Mouse (Mus musculus) granulocyte monocyte progenitor cell, adult 5-6 weeks (primary cell): ENCODE measurements around the gene Il6st. TPM values are rescaled to one million over a fixed set of nuclear protein-coding genes. Genes with fewer than 3 reads are reported as not detected.

ENCODE experiments used
- ATAC-seq: replicated peaks from 2 replicates; pipeline ENCODE4 v1.8.0; 2016; ENCODE audit warnings: mild to moderate bottlenecking, moderate TSS enrichment, inconsistent platforms; ENCODE audit not compliant: poor library complexity, severe bottlenecking
- total RNA-seq, 2 experiments: library from RNA; stranded (forward) in 1 of 2; stranded (reverse) in 1 of 2; fragments of 200-712, 200-1000 nt in 1 of 2; fragments of >200 nt in 1 of 2; fragmentation: Nextera tagmentation in 1 of 2; gene quantifications; 2 replicates each; pipeline ENCODE4 v1.2.3; 2014 to 2017

The Il6st gene
- total RNA-seq, 2 experiments from 2014 or later = 29.1 to 47.5 TPM

GRCm38 (mm10) chr13:112514546-112514945 lies 50.7 kb downstream of the Il6st start:
- ATAC-seq = no peak

- ATAC-seq = peak; percentile 30; the same call in 1 of the 2 replicates
Observed at GRCm38 (mm10) chr13:112522261-112522660, 58.4 kb downstream of the Il6st start.

GRCm38 (mm10) chr13:112522896-112523295 lies 59.0 kb downstream of the Il6st start:
- ATAC-seq = no peak

GRCm38 (mm10) chr13:112523346-112523970 lies 59.6 kb downstream of the Il6st start:
- no peak for ATAC-seq

- ATAC-seq = no peak
Observed at GRCm38 (mm10) chr13:112527186-112527585, 63.3 kb downstream of the Il6st start.

GRCm38 (mm10) chr13:112529893-112530292 lies 66.0 kb downstream of the Il6st start:
- peak; percentile 95 for ATAC-seq

- ATAC-seq = no peak
Observed at GRCm38 (mm10) chr13:112532235-112532634, 68.4 kb downstream of the Il6st start.

GRCm38 (mm10) chr13:112533556-112533955 lies 69.7 kb downstream of the Il6st start:
- no peak for ATAC-seq

- no peak for ATAC-seq
Observed at GRCm38 (mm10) chr13:112536611-112537010, 72.7 kb downstream of the Il6st start.

- no peak for ATAC-seq
Observed at GRCm38 (mm10) chr13:112537065-112537464, 73.2 kb downstream of the Il6st start.

GRCm38 (mm10) chr13:112540616-112541015 lies 76.7 kb downstream of the Il6st start:
- ATAC-seq = no peak

- no peak for ATAC-seq
Observed at GRCm38 (mm10) chr13:112541223-112541975, 77.5 kb downstream of the Il6st start.

- peak; percentile 85 for ATAC-seq
Observed at GRCm38 (mm10) chr13:112551641-112552548, 88.0 kb downstream of the Il6st start.

GRCm38 (mm10) chr13:112553304-112553703 lies 89.4 kb downstream of the Il6st start:
- ATAC-seq = no peak

GRCm38 (mm10) chr13:112556501-112556900 lies 92.6 kb downstream of the Il6st start:
- no peak for ATAC-seq

Other genes with a start within 250 kb of the Il6st start
- gene Ankrd55, start 175.6 kb upstream of the Il6st start, total RNA-seq (2014; fragmentation: Nextera tagmentation) = 0.67 TPM in 1 of 2 replicates, not detected in the other
- gene Ankrd55, start 175.6 kb upstream of the Il6st start, total RNA-seq (2017) = not detected in 2 replicates
- 6.1 and 7.8 TPM in 2 replicates for gene Il31ra, start 130.3 kb downstream of the Il6st start, total RNA-seq (2014; fragmentation: Nextera tagmentation)
- 4.6 and 5.5 TPM in 2 replicates for gene Il31ra, start 130.3 kb downstream of the Il6st start, total RNA-seq (2017)
- gene Ddx4, start 188.4 kb downstream of the Il6st start, total RNA-seq (2014; fragmentation: Nextera tagmentation) = not detected in 2 replicates
- gene Ddx4, start 188.4 kb downstream of the Il6st start, total RNA-seq (2017) = not detected in 2 replicates
- 23.7 and 26.2 TPM in 2 replicates for gene Slc38a9, start 196.7 kb downstream of the Il6st start, total RNA-seq (2014; fragmentation: Nextera tagmentation)
- gene Slc38a9, start 196.7 kb downstream of the Il6st start, total RNA-seq (2017) = 10.2 and 15.9 TPM in 2 replicates